Mouse (Mus musculus) frontal cortex, postnatal 36 days (tissue): ENCODE measurements around the gene Cbr3.
"Not testable (repeated sequence)": the region's sequence is repeated elsewhere in the genome, so short reads cannot be mapped to it uniquely, and the experiment has no call there.

ENCODE experiments used
- DNase-seq, 2 experiments: peaks; one replicate each; pipeline ENCODE4 v3.0.0; 2022; ENCODE audit warnings: low spot score in 2 of 2

The Cbr3 gene

DNA sequence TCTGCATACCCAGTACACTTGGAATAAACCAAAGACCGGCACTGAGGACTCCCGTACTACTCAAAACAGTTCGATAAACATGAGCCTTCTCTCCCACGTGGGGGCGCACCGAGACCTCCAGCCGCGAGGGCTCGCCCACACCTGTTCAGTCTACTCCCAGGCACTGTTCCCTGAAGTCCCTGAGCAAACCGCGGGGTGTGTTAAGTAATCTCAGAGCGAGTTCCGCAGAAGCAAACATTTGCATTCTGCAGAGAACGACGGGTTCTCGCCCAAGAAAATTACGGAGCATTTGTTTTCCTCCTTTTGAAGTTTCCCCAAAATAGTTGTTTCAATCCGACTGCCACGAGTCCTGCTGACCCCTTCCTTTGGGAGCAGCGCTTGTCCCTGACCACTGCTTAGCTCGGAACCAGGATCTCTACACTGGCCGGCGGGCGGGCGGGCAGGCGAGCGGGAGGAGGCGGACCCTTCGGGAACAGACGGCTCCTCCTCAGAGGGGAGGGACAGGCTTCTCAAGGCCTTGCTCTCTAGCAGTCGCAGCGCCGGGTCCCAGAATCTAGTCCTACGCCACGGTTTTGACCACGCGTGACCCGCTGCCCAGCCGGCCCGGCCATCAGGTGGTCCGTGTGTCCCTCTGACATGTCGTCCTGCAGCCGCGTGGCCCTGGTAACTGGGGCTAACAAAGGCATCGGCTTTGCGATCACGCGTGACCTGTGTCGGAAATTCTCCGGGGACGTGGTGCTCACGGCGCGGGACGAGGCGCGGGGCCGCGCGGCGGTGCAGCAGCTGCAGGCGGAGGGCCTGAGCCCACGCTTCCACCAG is at the start of gene Cbr3:
Gene Cbr3, plus strand, starts transcription at position 527 of the 819 bp plus-strand sequence.
- peak; percentile 74 to 76 for DNase-seq

DNA sequence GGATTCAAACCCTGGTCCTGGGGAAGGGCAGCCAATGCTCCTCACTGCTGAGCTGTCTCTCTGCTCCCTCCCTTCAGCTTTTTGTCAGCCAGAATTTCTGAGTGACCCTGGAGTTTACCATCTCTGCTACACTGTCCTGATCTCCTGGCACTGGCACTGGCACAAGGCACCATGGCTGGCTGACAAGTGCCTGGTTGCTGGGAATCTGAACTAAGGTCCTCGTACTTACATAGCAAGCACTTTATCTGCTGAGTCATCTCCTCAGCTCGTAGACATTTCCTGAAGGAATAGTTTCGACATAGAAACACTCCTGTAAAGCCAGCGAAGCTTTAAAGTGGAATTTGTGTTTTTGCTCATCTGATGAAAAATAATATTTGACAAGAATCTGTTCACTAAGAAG is 39.0 kb upstream of the Cbr3 start:
- no peak for DNase-seq

DNA sequence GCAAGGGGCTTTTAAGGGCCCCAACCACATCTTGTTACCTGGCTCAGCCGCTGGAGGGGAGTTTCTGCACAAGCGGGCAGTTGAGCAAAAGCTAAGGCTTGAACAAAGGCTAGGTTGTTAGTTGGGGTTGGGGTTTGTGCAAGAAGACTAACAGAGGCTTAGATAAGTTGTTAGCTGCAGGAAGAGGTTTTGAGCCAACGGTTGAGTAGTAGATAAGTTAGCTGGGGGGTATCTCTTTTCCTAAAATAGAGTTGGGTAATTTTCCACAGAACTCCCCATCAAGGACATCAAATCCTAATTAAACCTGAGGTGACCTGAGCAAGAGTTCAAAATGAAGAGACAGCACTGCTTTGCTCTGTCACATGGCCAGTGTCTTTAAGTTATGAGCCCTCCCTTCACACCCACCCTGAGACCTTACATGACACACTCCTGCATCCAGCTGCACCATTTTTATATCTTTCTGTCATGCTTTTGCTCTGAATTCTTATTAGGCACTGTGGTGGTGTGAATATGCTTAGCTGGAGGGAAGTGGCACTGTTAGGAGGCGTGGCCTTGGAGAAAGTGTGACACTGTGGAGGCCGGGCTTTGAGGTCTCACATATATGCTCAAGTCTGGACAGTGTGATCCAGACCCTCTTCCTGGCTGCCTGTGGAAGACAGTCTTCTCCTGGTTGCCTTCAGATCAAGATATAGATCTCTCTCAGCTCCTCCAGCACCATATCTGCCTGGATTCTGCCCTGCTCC is 34.4 kb upstream of the Cbr3 start:
- no peak for DNase-seq

DNA sequence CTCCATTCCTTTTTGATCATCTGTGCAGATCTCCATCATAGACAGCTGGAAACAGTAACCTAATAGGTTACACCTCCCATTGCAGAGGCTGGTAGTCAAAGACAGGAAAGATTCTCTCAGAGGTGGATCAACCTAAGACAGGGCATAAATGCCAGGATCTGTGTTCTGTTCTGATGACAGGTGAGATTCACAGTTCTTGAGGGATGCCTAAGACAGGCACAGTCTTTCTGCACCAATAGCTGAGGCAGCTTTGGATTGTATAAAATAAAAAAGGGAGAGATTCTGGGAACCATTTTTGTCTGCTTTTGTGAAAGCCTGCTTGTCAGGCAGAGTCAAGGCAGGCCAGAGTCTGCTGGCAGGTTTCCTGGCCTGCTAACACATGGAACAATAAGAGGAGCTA is 15.0 kb upstream of the Cbr3 start:
- DNase-seq: no peak

- no peak for DNase-seq
Observed at GRCm38 (mm10) chr16:93669521-93669920, 13.5 kb upstream of the Cbr3 start.

DNA sequence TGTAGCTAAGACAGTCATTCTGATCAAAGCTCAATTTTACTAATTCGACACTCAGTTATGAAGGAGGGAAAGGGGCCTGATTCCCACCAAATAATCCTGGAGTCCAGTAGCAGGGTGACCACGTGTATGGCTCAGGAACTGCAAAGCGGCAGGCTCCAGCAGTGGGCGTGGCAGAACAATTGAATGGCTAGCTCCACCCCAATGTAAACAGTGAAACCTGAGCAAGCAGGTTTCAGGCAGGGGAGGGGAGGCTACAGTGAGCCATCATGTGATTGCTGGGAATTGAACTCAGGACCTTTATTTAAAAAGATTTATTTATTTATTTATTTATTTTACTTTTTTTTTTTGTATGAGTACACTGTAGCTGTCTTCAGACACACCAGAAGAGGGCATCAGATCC is 12.5 kb upstream of the Cbr3 start:
- DNase-seq: not testable (repeated sequence)

DNA sequence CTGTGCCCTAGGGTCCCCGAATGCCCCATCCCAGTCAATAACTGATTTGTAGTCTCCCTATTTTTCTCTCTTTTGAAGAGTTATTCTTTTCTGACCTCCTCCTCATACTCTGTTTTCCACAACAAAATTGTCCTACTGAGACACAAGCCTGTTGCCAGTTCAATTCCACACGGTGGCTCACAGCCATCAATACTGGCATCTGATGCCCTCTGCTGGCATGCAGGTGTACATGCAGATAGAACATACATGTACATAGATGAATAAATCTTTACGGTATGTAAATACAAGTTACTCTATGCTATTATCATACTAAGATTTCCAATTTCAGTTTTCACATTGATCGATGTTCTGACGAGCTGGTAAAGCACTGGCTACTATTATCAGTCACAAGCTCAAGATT is 12.0 kb upstream of the Cbr3 start:
- no peak for DNase-seq

DNA sequence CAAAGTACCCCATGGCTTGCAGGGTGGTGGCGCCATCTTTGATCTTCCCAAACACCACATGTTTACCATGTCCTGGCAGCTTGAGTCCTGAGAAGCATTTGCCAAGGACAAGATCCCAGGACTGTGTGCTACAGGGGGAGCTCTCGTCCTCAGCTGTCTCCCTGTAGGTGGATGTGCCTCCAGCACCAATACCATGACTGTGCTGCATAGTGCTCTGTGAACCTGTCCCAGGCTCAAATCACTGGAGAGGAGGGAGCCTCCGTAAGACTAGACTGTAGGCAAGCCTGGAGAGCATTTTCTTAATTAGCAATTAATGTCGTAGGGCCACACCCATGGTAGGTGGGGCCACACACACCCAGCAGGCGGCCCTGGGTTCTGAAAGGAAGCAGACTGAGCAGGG is 6.6 kb upstream of the Cbr3 start:
- no peak for DNase-seq

- DNase-seq: no peak
Observed at GRCm38 (mm10) chr16:93678206-93678605, 4.8 kb upstream of the Cbr3 start.

GRCm38 (mm10) chr16:93679165-93679564 is 3.9 kb upstream of the Cbr3 start:
- DNase-seq: no peak

DNA sequence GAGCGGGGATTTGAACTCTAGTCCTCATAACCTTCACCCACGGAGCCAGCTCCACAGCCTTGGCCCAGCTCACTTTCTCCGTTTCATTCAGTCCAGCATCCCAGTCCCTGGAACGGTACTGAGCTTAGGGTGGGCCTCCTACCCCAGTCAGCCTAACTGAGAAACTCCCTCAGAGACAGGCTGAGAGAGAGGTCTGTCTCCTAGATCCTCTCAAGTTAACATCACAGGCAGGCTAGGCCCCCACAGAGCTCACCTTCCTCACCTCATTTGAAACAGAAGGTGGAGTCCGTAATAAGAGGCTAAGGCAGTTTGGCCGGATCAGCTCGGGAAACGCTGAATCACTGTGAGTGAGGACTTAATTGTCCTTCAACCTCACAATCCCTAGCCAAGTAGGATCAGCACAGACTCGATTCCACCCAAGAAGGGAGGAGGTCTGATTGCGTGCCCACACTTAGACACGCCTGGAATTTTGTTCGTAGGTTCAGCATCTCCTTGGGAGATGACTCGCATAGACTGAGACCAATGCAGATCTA is 793 bp upstream of the Cbr3 start:
- DNase-seq: no peak

- peak; percentile 24 to 39 for DNase-seq
Observed at GRCm38 (mm10) chr16:93683508-93684236, 657 bp downstream of the Cbr3 start.

DNA sequence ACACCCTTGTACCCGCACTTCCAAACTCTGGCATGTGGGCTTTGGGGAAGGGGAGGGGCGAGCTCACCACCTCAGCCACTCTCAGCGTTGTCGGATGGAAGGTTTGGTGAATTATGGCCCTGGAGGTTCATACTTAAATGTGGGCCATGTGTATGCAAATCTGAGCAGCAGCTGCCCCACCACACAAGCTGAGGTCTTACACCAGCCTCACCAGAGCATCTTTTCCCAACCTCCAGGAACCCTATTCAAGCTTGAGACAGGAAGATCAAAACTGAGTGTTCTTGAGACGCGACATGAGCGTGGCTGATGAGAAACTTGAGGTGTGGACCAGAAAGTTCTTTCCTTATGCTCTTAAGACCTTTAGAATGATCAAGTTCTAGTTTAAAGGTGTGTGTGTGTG is 1.4 kb downstream of the Cbr3 start:
- DNase-seq: no peak

GRCm38 (mm10) chr16:93685783-93686182 is 2.8 kb downstream of the Cbr3 start:
- not testable (repeated sequence) for DNase-seq

DNA sequence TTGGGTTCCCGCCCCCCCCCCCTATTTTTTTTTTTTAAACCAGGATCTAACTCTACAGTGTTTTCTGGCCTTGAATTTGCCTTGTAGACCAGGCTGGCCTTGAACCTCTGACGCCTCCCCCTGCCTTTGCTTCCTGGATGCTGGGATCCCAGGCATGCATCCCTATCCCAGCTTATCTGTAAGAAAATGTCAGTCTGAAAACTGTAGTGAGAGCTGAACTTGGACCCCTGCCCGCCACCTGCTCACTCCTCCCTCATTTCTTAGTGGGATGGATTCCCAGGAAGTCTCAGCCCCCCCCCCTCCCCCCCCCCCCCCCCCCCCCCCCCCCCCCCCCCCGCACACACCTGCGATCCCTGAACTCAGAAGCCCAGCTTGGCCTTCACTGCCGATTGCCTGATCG is 3.4 kb downstream of the Cbr3 start:
- DNase-seq: no peak

GRCm38 (mm10) chr16:93686945-93687344 is 3.9 kb downstream of the Cbr3 start:
- no peak for DNase-seq

- DNase-seq: no peak
Observed at GRCm38 (mm10) chr16:93691206-93691841, 8.3 kb downstream of the Cbr3 start.

DNA sequence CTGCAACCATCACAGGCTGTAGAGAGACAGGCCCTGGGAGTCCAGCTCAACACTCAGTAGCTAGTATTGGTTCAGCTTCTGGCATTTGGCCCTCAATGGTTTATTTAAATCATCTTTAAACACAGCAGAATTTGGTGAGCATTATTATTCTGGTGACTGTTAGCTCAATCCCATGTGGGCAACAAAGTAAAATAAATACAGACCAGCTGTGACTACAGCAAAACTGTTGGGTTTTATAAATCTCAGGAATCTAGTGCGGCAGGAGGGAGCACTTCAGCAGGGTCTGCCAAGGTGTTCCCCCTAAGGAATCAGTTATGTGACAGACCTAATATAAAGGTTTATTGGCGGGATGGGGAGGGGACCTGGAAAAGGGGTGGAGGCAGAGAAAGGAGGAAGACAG is 9.7 kb downstream of the Cbr3 start:
- no peak for DNase-seq

GRCm38 (mm10) chr16:93707116-93707515 is 24.1 kb downstream of the Cbr3 start:
- no peak for DNase-seq

DNA sequence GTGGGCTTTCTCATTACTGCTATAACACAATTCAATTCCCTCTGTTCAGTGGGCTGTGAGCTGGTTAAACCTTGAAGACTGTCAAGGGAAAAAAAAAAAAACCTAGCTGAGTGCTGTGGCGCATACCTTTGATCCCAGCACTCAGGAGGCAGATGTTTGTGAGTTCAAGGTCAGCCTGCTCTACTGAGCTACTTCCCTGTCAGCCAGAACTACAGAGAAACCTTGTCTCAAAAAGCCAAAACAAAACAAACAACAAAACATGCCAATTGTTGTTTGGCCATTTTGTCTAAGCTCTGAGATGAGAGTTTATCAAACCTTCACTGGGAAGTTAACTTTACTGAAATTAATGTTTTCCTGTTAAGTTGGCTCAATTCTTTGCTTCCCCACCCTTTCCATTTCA is 26.2 kb downstream of the Cbr3 start:
- no peak for DNase-seq

GRCm38 (mm10) chr16:93710924-93711323 is 27.9 kb downstream of the Cbr3 start:
- peak; percentile 67 to 89 for DNase-seq
